Mouse (Mus musculus) liver, embryonic 14.5 days (tissue): ENCODE data around the gene Ankfy1.

Experiments used
- CTCF ChIP-seq: IDR thresholded peaks from 2 replicates; pipeline ENCODE4 v1.5.1; 2016; ENCODE audit warnings: antibody characterized with exemption, low read depth, control low read depth
- EP300 ChIP-seq: IDR thresholded peaks from 2 replicates; pipeline ENCODE4 v1.6.1; 2016; ENCODE audit warnings: antibody characterized with exemption, low read depth

GRCm38 (mm10) chr11:72764270-72764669, 74.5 kb downstream of the Ankfy1 start:
- TF ChIP-seq CTCF (no peak), EP300 (no peak)
